Mouse (Mus musculus) limb, embryonic 12.5 days (tissue): Measurements from ENCODE around the gene Spic. TPM values are rescaled to one million over a fixed set of nuclear protein-coding genes. Genes with fewer than 3 reads are reported as not detected.

Source experiments
- ATAC-seq: fragments of 200-750 bp; cut with Nextera tagmentation; 2 replicates; pipeline ENCODE4 v1.8.0; 2017; ENCODE audit warnings: low read depth, moderate TSS enrichment; ENCODE audit not compliant: insufficient number of reproducible peaks, insufficient read depth, low FRiP score, low TSS enrichment
- H3K27ac ChIP-seq: fragments of 300-500 bp; sonication (generic); 2 replicates; pipeline ENCODE4 v1.5.1; 2016; ENCODE audit warnings: mild to moderate bottlenecking, moderate library complexity
- H3K27me3 ChIP-seq: fragments of 300-500 bp; sonication (generic); 2 replicates; pipeline ENCODE4 v1.6.1; 2016; ENCODE audit warnings: mild to moderate bottlenecking, moderate library complexity
- H3K36me3 ChIP-seq: fragments of 300-500 bp; sonication (generic); 2 replicates; pipeline ENCODE4 v1.6.1; 2016; ENCODE audit warnings: mild to moderate bottlenecking, moderate library complexity
- H3K4me1 ChIP-seq: fragments of 300-500 bp; sonication (generic); replicated peaks from 2 replicates; pipeline ENCODE4 v1.6.1; 2016
- H3K4me2 ChIP-seq: fragments of 300-500 bp; sonication (generic); 2 replicates; pipeline ENCODE4 v1.6.1; 2016; ENCODE audit warnings: mild to moderate bottlenecking, moderate library complexity
- H3K4me3 ChIP-seq: fragments of 300-500 bp; sonication (generic); replicated peaks from 2 replicates; pipeline ENCODE4 v1.5.1; 2016; ENCODE audit warnings: mild to moderate bottlenecking
- H3K9ac ChIP-seq: fragments of 300-500 bp; sonication (generic); replicated peaks from 2 replicates; pipeline ENCODE4 v1.6.1; 2016; ENCODE audit warnings: mild to moderate bottlenecking, moderate library complexity
- H3K9me3 ChIP-seq: fragments of 300-500 bp; sonication (generic); 2 replicates; pipeline ENCODE4 v1.6.1; 2016; ENCODE audit warnings: mild to moderate bottlenecking, moderate library complexity
- WGBS: fragments of 180-500 bp; shearing (Covaris S2); methylation state at CpG from one replicate; pipeline ENCODE4 v1.1.7; 2016; 5-methylcytosine and 5-hydroxymethylcytosine counted together
- polyA plus RNA-seq: library from polyadenylated mRNA; unstranded; fragments of >200 nt; fragmentation: Nextera tagmentation; extraction: Ambion mirVana; gene quantifications from 2 replicates; pipeline ENCODE4 v1.2.1, GENCODE M21; 2016

Spic gene
- polyA plus RNA-seq, 1 experiment from 2014 or later, result not detected

GRCm38 (mm10) chr10:88631330-88631953, 53.4 kb downstream of the Spic start:
- Histone ChIP-seq H3K4me1 (peaks cover 6% of the 10 kb centered on the region), H3K9ac (no peak overlapping the region), H3K36me3 (no peaks in the 10 kb centered on the region), H3K27ac (no peak overlapping the region), H3K9me3 (no peaks in the 10 kb centered on the region), H3K27me3 (no peaks in the 10 kb centered on the region), H3K4me2 (no peak overlapping the region), H3K4me3 (no peak overlapping the region)
- WGBS, result 68% methylated on average over 10 of the region's 10 CpGs
- no peak; the same call in 1 of the 2 replicates for ATAC-seq

- no peak overlapping the region for H3K27ac ChIP-seq
- no peaks in the 10 kb centered on the region for H3K9me3 ChIP-seq
- ATAC-seq, result no peak
- H3K9ac ChIP-seq, result no peak overlapping the region
- no peak overlapping the region for H3K4me2 ChIP-seq
- H3K27me3 ChIP-seq, result no peaks in the 10 kb centered on the region
- 91% methylated on average over 2 of the region's 2 CpGs for WGBS
- H3K4me1 ChIP-seq, result peaks cover 6% of the 10 kb centered on the region
- H3K36me3 ChIP-seq, result no peaks in the 10 kb centered on the region
- no peak overlapping the region for H3K4me3 ChIP-seq
Observed at GRCm38 (mm10) chr10:88630663-88631329, 54.0 kb downstream of the Spic start.

- no peak overlapping the region for H3K4me3 ChIP-seq
- no peaks in the 10 kb centered on the region for H3K9me3 ChIP-seq
- H3K4me1 ChIP-seq, result peaks cover 6% of the 10 kb centered on the region
- ATAC-seq, result peak; percentile 85
- H3K27me3 ChIP-seq, result no peaks in the 10 kb centered on the region
- no peak overlapping the region for H3K4me2 ChIP-seq
- WGBS, result 37% methylated on average over 4 of the region's 4 CpGs
- H3K9ac ChIP-seq, result no peak overlapping the region
- peak overlapping the region; percentile 56; the same call in 1 of the 2 replicates for H3K27ac ChIP-seq
- H3K36me3 ChIP-seq, result no peaks in the 10 kb centered on the region
Observed at GRCm38 (mm10) chr10:88627052-88627451, 57.8 kb downstream of the Spic start.

GRCm38 (mm10) chr10:88626176-88626575, 58.6 kb downstream of the Spic start:
- WGBS, result 61% methylated on average over 3 of the region's 3 CpGs
- H3K9me3 ChIP-seq, result no peaks in the 10 kb centered on the region
- peaks cover 6% of the 10 kb centered on the region for H3K4me1 ChIP-seq
- H3K4me2 ChIP-seq, result no peak overlapping the region
- H3K36me3 ChIP-seq, result no peaks in the 10 kb centered on the region
- no peak for ATAC-seq
- H3K4me3 ChIP-seq, result no peak overlapping the region
- no peak overlapping the region for H3K9ac ChIP-seq
- H3K27ac ChIP-seq, result peak overlapping the region; percentile 46; the same call in 1 of the 2 replicates
- H3K27me3 ChIP-seq, result no peaks in the 10 kb centered on the region

Other genes starting within 250 kb of the Spic start
- gene Sycp3, start 225.4 kb downstream of the Spic start, polyA plus RNA-seq, result 0.39 TPM in 1 of 2 replicates, not detected in the other
- 26.9 and 34.9 TPM in 2 replicates for gene Chpt1, start 180.9 kb downstream of the Spic start, polyA plus RNA-seq
- gene Mybpc1, start 79.9 kb downstream of the Spic start, polyA plus RNA-seq, result 18.6 and 19.4 TPM in 2 replicates
- gene Arl1, start 45.8 kb upstream of the Spic start, polyA plus RNA-seq, result 179 and 190 TPM in 2 replicates
- gene Utp20, start 141.8 kb upstream of the Spic start, polyA plus RNA-seq, result 26.3 and 27.4 TPM in 2 replicates
- 0.04 and 0.15 TPM in 2 replicates for gene Slc5a8, start 201.0 kb upstream of the Spic start, polyA plus RNA-seq